10 mouse cellular contexts compared by ENCODE assay signal in the genomic region with DNA sequence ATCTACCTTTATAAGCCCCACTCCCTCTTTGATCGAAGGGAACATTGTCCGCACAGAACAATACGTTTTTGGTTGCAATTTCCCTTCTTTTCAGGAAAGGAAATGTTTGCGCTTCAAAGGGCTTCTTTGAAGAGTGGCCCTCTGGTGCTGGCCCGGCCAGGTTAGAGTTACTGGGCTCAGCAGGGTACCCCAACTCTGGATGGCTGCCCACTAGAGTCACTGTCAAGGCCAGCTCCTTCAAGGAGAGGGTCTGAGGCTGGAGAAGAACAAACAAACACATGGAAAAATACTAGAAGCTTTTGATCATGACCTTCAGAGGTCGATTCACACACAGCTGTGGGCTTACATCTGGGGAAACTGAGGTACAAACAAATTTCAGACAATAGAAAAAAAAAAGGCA.
"Had no signal": no experiment of that assay in that cellular context is flagged by ENCODE, and none has a peak within 500 bp of the region (broad histone marks: within the 10 kb centered on the region; RNA-seq: fewer than 3 reads in every experiment).

No protein-coding gene starts in this region.

- DNase-seq: kidney, adult 8-10 months; kidney, postnatal 36 days; layer of hippocampus, postnatal 36 days; liver; liver, postnatal 0 days; lung, embryonic 14.5 days; retina, postnatal 1 day; right cerebral cortex, postnatal 25 days; spleen, adult 18-20 months; thymus, postnatal 36 days had no signal
